Mouse (Mus musculus) left cerebral cortex, postnatal 36 days (tissue): ENCODE measurements around the gene Gm11758. TPM values are rescaled to one million over a fixed set of nuclear protein-coding genes. Genes with fewer than 3 reads are reported as not detected.
"Not testable (repeated sequence)": the region's sequence is repeated elsewhere in the genome, so short reads cannot be mapped to it uniquely, and the experiment has no call there.

Source experiments
- DNase-seq, 2 experiments: peaks; one replicate each; pipeline ENCODE4 v3.0.0; 2021 to 2022; ENCODE audit warnings: low spot score in 2 of 2, mixed read lengths in 1 of 2
- intact Hi-C: fragments of 180-260 bp; cut with DNase I; formaldehyde crosslinking; loops from one replicate; pipeline ENCODE4 v1.15.1; 2025
- total RNA-seq, 2 experiments: library from RNA; stranded (reverse); gene quantifications; 2 replicates each; pipeline ENCODE4 v1.2.3; 2021

The Gm11758 gene
- total RNA-seq = not detected

- intact Hi-C loops, DNase-seq: not testable (repeated sequence)
These were observed at the start of gene Gm11758 for GRCm38 (mm10) chr4:73876166-73876565. TSS of gene Gm11758 (minus strand) at chr4:73876266.

GRCm38 (mm10) chr4:73920660-73921059, 44.6 kb upstream of the Gm11758 start, which contains the start of gene Gm11756:
TSS of gene Gm11756 (minus strand) at chr4:73920760.
- intact Hi-C loops, DNase-seq: not testable (repeated sequence)

- DNase-seq, intact Hi-C loops: not testable (repeated sequence)
These were observed 29.8 kb upstream of the Gm11758 start, which contains the start of gene Gm13871 for GRCm38 (mm10) chr4:73905853-73906252. TSS of gene Gm13871 (minus strand) at chr4:73905953.

GRCm38 (mm10) chr4:73891012-73891411, 14.9 kb upstream of the Gm11758 start, which contains the start of gene Gm11757:
TSS of gene Gm11757 (minus strand) at chr4:73891112.
- DNase-seq, intact Hi-C loops: not testable (repeated sequence)

GRCm38 (mm10) chr4:73826587-73826986, 49.5 kb downstream of the Gm11758 start:
- no peak for DNase-seq
- intact Hi-C loops = no loop called here

Other genes starting within 250 kb of the Gm11758 start
- gene Gm11236, start 238.1 kb downstream of the Gm11758 start, total RNA-seq = not detected
- gene Gm11239, start 207.9 kb downstream of the Gm11758 start, total RNA-seq = not detected
- gene Gm428, start 192.8 kb downstream of the Gm11758 start, total RNA-seq = not detected
- gene Rasef, start 85.3 kb downstream of the Gm11758 start, total RNA-seq = under 1 TPM; 0.10 to 0.18 TPM
- not detected for gene Gm11757, start 14.8 kb upstream of the Gm11758 start, total RNA-seq
- gene Gm13871, start 29.7 kb upstream of the Gm11758 start, total RNA-seq = not detected
- gene Gm11756, start 44.5 kb upstream of the Gm11758 start, total RNA-seq = not detected
- not detected for gene 2310002L09Rik, start 74.6 kb upstream of the Gm11758 start, total RNA-seq
- gene Frmd3, start 137.2 kb upstream of the Gm11758 start, total RNA-seq = 1 to 10 TPM; 8.1 to 8.2 TPM